ENCODE assay signal across 22 mouse cellular contexts in genomic region chr5:93139350-93139749, GRCm38 (mm10).
"Had no signal": no experiment of that assay in that cellular context is flagged by ENCODE, and none has a peak within 500 bp of the region (broad histone marks: within the 10 kb centered on the region; RNA-seq: fewer than 3 reads in every experiment).

No protein-coding gene starts in this region.

- H3K36me3 ChIP-seq: midbrain, embryonic 15.5 days had no signal

- DNase-seq: kidney, adult 2 months; kidney, postnatal 25 days; layer of hippocampus, adult 9-11 months; left cerebral cortex, postnatal 4 days; liver, postnatal 0 days; lung, embryonic 14.5 days; retina, postnatal 1 day; thymus, adult 2 months; thymus, postnatal 14 days; thymus, postnatal 4 days had no signal

- H3K27me3 ChIP-seq: limb, embryonic 12.5 days; limb, embryonic 15.5 days; midbrain, embryonic 12.5 days; midbrain, embryonic 15.5 days; neural tube, embryonic 13.5 days had no signal

- H3K27ac ChIP-seq: kidney, postnatal 0 days; layer of hippocampus, adult 2 months; left cerebral cortex, adult 2 months; limb, embryonic 12.5 days; limb, embryonic 15.5 days; liver, embryonic 14.5 days; macrophage; midbrain, embryonic 12.5 days; midbrain, embryonic 15.5 days; neural tube, embryonic 13.5 days; stomach, postnatal 0 days had no signal

- H3K4me3 ChIP-seq: layer of hippocampus, adult 2 months; left cerebral cortex, adult 2 months; limb, embryonic 12.5 days; limb, embryonic 15.5 days; midbrain, embryonic 12.5 days; midbrain, embryonic 15.5 days; neural tube, embryonic 13.5 days had no signal

- H3K4me2 ChIP-seq: limb, embryonic 12.5 days; limb, embryonic 15.5 days; liver, embryonic 11.5 days; lung, embryonic 14.5 days; midbrain, embryonic 12.5 days; midbrain, embryonic 15.5 days; neural tube, embryonic 13.5 days had no signal
